Mouse (Mus musculus): ENCODE results near the gene Bdnf.

Bdnf gene

GRCm38 (mm10) chr2:109704053-109704452 lies 29.6 kb downstream of the Bdnf start:
- DNase-seq (ENCODE audit: low read depth, low spot score), result no peak

- DNase-seq (ENCODE audit: low read depth, low spot score), result no peak
Observed at GRCm38 (mm10) chr2:109706524-109706923, 32.0 kb downstream of the Bdnf start.

DNA sequence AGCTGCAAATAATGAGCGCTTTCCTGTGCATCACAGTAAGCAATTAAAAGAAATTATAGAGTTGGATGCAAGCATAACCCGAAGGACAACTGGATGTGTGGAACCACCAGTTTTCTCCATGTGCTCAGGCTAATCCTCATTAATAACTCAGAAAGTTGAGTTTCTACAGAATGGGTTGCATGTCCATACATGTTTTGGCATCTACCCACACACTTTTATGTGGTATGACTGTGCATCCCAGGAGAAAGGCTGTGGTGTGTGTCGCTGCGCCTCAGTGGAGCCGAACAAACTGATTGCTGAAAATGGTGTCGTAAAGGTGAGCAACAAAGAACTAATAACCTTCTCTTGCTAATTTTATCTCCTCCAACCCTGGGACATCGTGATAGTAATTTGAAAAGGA lies 34.8 kb downstream of the Bdnf start:
- no peak for DNase-seq (ENCODE audit: low read depth, low spot score)

- DNase-seq (ENCODE audit: low read depth, low spot score), result no peak
Observed at GRCm38 (mm10) chr2:109711049-109711448, 36.5 kb downstream of the Bdnf start.

DNA sequence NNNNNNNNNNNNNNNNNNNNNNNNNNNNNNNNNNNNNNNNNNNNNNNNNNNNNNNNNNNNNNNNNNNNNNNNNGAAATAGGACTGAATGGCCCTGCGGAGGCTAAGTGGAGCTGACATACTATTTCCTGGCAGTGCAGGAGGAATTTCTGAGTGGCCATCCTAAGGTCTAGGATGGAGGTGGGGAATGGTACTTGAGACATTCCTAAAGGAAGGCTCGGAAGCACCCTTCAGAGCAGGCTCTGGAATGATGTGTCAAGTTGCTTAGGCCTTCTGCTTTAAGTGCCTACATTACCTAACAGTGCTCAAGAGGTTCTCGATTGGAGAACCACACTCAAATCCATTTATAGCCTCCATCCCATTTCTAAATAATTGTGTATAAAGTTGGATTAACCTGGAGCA lies 50.8 kb downstream of the Bdnf start:
- DNase-seq (ENCODE audit: low read depth, low spot score), result no peak

DNA sequence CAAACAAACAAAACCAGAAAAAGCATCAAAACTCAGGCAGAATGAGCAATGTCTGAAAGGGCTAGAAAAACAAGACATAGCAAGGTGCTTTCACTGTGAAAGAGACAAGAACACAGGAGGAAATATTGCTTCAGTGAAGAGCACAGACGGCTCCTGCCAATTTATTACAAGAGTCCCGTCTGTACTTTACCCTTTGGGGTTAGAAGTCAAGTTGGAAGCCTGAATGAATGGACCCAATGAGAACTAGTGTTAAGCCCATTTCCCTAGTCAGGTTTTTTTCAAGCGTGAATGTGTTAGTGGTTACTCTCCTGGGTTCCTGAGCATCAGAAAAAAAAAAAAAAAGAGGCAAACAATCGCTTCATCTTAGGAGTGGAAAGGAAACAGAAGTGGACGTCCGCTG lies 51.3 kb downstream of the Bdnf start:
- DNase-seq (ENCODE audit: low read depth, low spot score), result no peak

DNA sequence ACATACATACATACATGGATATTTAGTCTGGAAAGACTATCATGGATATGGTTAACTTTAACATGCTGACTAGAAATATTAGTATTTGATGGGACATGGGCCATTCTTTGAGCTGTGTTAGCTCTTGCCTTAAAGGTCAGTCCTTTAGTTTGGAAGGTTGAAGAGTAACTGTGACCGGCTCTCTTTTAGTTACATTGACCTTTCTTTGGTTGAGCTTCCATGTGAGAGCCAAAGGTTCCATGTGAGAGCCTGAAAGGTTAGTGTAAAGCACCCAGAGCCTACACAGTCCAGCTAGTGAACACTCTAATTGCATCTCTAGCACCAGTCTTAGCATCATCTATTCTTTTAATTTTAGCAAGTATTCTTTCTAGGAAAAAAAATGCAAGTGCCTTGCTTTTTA lies 54.7 kb downstream of the Bdnf start:
- DNase-seq (ENCODE audit: low read depth, low spot score), result no peak

- no peak for DNase-seq (ENCODE audit: low read depth, low spot score)
Observed at GRCm38 (mm10) chr2:109733201-109734039, 58.9 kb downstream of the Bdnf start.

DNA sequence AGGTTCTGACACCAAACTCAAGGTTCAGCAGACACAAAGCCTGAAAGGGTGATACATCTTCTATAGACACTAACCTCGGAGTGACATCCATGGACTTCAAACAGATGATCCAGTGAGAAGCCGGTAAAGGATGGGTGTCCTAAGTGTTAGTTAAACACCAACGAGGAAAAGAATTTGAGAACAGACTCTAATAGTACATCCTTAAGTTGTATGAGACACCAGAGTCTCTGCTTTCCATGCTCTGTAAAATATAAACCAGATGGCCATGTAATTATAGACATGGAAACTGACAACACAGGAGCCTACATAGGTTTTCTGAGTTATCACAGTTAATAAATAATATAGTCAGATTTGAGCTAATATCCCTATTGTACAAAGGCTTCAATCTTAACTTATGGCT lies 59.7 kb downstream of the Bdnf start:
- no peak for DNase-seq (ENCODE audit: low read depth, low spot score)

DNA sequence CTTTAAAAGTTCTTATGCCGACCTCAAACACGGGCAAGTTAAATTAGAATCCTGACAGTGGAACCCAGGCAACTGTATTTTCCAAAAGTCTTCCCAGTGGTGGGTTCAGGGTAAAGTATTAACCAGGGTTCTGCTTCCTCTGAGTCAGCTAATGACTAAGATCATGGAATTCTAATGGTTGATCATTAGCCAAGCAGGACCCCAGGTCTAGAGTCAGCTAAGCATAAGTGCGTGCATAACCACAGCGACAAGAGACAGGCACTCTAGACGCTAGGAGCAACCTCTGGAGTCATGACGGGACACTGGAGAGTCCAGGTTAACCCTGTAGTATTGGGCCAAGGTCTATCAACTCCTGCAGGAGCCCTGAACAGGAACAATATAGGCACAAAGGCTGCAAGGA lies 60.2 kb downstream of the Bdnf start:
- no peak for DNase-seq (ENCODE audit: low read depth, low spot score)

- no peak for DNase-seq (ENCODE audit: low read depth, low spot score)
Observed at GRCm38 (mm10) chr2:109735347-109735746, 60.8 kb downstream of the Bdnf start.

- no peak for DNase-seq (ENCODE audit: low read depth, low spot score)
Observed at GRCm38 (mm10) chr2:109736306-109736705, 61.8 kb downstream of the Bdnf start.

GRCm38 (mm10) chr2:109738331-109738730 lies 63.8 kb downstream of the Bdnf start:
- DNase-seq (ENCODE audit: low read depth, low spot score), result no peak

- DNase-seq (ENCODE audit: low read depth, low spot score), result peak; percentile 16
Observed at GRCm38 (mm10) chr2:109743208-109743960, 68.9 kb downstream of the Bdnf start.

DNA sequence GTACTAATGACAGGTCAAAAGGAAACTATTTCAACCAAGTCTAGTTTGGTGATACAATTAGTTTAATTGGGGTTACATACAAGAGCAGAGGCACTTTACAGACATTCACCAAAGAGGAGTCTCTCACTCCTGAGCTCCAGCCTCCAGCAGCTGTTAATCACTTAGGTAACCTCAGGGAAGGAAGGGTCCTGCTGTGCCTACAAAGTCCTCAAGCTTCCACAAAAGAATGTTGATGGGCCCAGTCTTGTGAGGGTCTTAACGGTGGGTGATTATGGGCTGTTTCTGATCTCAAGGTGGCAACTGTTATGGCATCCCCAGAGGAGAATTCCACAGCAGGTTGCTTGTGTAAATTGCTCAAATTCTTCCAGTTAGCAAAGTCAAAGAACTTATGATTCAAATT lies 71.7 kb downstream of the Bdnf start:
- no peak for DNase-seq (ENCODE audit: low read depth, low spot score)

DNA sequence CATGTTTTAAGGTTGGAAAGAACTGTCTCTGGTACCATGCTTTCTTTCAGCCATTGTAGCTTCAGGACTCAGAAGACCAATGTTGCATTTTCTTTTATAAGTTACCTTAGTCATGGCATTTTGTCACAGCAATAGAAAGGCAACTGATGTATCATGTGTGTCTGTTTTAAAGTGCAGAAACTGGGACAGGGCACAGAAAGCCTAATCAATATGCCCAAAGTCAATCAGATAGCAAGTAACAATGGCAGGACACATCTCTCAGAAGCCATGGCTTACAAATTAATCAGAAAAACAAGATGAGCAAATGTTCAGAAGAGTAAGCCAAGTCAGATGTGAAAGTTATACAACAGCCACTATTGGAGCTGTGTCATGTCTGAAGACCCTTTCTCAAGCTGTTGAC lies 73.9 kb downstream of the Bdnf start:
- DNase-seq (ENCODE audit: low read depth, low spot score), result no peak

DNA sequence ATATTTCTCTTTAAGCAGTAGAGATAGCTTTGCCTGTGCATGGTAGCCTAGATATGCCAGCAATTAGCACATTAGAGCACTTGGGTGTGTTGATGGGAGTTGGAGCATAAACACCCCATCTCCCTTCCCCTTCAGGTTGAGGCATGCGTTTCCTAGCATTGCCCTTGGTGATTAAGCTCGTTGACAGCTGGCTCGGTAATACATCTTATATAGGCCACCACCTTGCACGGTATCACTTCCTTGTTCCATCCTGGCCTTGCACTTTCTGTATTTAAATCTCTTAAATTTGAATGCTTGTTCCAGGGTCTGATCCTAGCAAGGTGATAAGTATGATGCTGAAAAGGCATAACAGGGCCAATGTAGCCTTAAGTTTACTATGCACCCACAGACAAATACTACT lies 74.3 kb downstream of the Bdnf start:
- no peak for DNase-seq (ENCODE audit: low read depth, low spot score)

GRCm38 (mm10) chr2:109749964-109750363 lies 75.5 kb downstream of the Bdnf start:
- no peak for DNase-seq (ENCODE audit: low read depth, low spot score)

DNA sequence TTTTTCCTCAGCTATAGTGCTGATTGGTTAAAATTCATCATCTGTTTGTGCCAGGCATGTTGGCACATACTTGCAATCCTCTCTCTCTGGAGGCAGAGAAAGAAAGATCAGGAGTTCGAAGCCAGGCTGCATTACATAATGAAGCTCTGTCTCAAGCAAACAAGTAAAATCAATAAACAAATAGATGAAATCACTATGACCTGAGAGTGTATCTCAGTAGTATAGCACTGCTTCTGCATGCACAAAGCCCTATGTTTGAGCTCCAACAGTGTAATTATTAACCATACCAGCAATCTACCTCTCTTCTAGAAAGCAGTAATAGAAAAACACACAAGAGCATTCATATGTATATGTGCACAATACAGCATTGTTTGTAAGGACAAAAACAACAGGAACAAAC lies 76.0 kb downstream of the Bdnf start:
- DNase-seq (ENCODE audit: low read depth, low spot score), result no peak

GRCm38 (mm10) chr2:109756305-109756704 lies 81.8 kb downstream of the Bdnf start:
- no peak for DNase-seq (ENCODE audit: low read depth, low spot score)

DNA sequence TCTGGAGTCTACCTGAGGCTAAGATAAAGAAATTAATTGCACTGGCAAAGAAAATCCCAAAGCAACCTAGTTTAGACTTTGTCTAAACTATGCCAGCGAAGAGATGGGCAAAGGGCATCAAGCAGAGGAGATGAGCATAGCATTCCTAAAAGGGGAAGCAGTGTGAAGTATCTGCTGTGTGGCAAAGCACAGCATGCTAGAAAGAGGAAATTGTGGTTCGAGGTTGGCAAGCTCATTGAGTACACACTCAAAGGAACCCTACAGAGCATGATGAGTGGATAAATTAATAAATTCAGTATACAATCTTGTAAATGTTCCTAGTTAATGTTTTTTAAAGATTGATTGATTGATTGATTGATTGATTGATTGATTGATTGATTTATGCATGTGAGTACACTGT lies 92.3 kb downstream of the Bdnf start:
- DNase-seq (ENCODE audit: low read depth, low spot score), result no peak

GRCm38 (mm10) chr2:109768814-109769213 lies 94.3 kb downstream of the Bdnf start:
- DNase-seq (ENCODE audit: low read depth, low spot score), result no peak

GRCm38 (mm10) chr2:109776374-109776773 lies 101.9 kb downstream of the Bdnf start:
- no peak for DNase-seq (ENCODE audit: low read depth, low spot score)
